Mouse (Mus musculus): ENCODE data around the gene Shpk. TPM values are rescaled to one million over a fixed set of nuclear protein-coding genes. Genes with fewer than 3 reads are reported as not detected.

Shpk gene
- polyA plus RNA-seq, 1 experiment: 1.3 TPM

DNA sequence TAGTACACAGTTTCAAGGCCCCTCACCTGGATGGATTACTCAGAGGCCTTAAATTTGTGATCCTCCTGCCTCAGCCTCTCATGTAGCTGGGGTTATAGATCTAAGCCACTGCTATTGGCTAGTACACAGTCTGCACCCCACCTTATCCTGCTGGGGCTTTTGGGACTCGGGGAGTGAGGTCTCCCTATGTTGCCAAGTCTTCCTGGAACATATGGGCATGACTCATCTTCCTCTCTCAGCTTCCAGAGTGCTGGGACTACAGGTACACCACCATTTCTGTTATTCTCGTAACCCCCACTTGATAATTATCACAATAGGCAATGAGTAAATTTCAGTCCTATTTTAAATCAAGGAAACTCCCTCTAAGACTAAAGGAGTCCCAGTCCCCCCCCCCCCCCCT lies 4.8 kb upstream of the Shpk start:
- Histone ChIP-seq H3K27me3 (ENCODE audit: control insufficient read depth, insufficient read depth, insufficient read length) (no peaks in the 10 kb centered on the region), H3K36me3 (ENCODE audit: control insufficient read depth, insufficient read depth) (peaks cover 8% of the 10 kb centered on the region), H3K4me3 (no peak overlapping the region), H3ac (ENCODE audit: control insufficient read depth, insufficient read length) (no peak overlapping the region), H3K79me2 (ENCODE audit: control insufficient read depth, insufficient read depth) (no peaks in the 10 kb centered on the region), H3K4me2 (ENCODE audit: low read depth) (no peak overlapping the region)
- no peak for TF ChIP-seq MAX (IDR thresholded peaks at IDR 0.05; ENCODE audit: low read depth)
- no peak for TF ChIP-seq CEBPB (IDR thresholded peaks at IDR 0.05; ENCODE audit: insufficient read depth, poor library complexity, severe bottlenecking)
- TF ChIP-seq REST (IDR thresholded peaks at IDR 0.05; ENCODE audit: insufficient read depth, insufficient read length): no peak
- no peak for TF ChIP-seq MYOD1 (IDR thresholded peaks at IDR 0.05; ENCODE audit: control insufficient read depth in 1 of 3, insufficient read length in 2 of 3, low read depth in 2 of 3)
- TF ChIP-seq TCF3 (IDR thresholded peaks at IDR 0.05; ENCODE audit: insufficient read length, low read depth): no peak
- no peak for TF ChIP-seq POLR2AphosphoS2 (IDR thresholded peaks at IDR 0.05; ENCODE audit: insufficient read length, low read depth)
- no peak for TF ChIP-seq USF1 (IDR thresholded peaks at IDR 0.05; ENCODE audit: low read depth)
- no peak for TF ChIP-seq MYOG (IDR thresholded peaks at IDR 0.05; ENCODE audit: control insufficient read depth in 1 of 3, insufficient read depth in 1 of 3, insufficient read length in 2 of 3, low read depth in 2 of 3)
- TF ChIP-seq TCF12 (IDR thresholded peaks at IDR 0.05; ENCODE audit: insufficient read depth, poor library complexity, severe bottlenecking): no peak
- no peak for TF ChIP-seq SRF (IDR thresholded peaks at IDR 0.05; ENCODE audit: control insufficient read depth, insufficient read length, low read depth)
- no peak for TF ChIP-seq POLR2A (IDR thresholded peaks at IDR 0.05; ENCODE audit: insufficient read length, low read depth)
- TF ChIP-seq E2F4 (IDR thresholded peaks at IDR 0.05; ENCODE audit: insufficient read depth): no peak

DNA sequence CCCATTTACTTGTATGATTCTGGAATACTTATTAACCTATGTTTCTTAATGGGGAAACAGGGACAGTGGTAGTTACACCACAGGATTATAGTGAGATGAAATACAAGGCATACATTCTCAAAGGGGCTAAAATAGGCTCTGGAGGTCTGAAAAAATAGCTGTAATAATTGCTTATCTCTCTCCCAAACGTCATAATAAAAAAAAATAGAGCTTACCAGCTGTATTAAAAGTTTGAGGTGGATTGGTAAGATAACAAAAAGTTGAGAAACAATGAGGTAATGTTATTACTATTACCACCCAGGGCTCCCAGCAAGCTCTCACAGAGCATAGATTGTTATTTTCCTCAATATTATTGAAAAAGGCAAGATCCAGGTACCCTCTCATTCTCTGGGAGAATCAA lies 1.1 kb upstream of the Shpk start:
- no peaks in the 10 kb centered on the region for H3K79me2 ChIP-seq (ENCODE audit: control insufficient read depth, insufficient read depth)
- H3K36me3 ChIP-seq (ENCODE audit: control insufficient read depth, insufficient read depth): no peaks in the 10 kb centered on the region
- H3K4me3 ChIP-seq: peak overlapping the region; percentile 58
- TF ChIP-seq USF1 (IDR thresholded peaks at IDR 0.05; ENCODE audit: low read depth) (no peak), TCF12 (IDR thresholded peaks at IDR 0.05; ENCODE audit: insufficient read depth, poor library complexity, severe bottlenecking) (no peak), POLR2A (IDR thresholded peaks at IDR 0.05; ENCODE audit: insufficient read length, low read depth) (no peak), MYOG (IDR thresholded peaks at IDR 0.05; ENCODE audit: control insufficient read depth in 1 of 3, insufficient read depth in 1 of 3, insufficient read length in 2 of 3, low read depth in 2 of 3) (no peak), POLR2AphosphoS2 (IDR thresholded peaks at IDR 0.05; ENCODE audit: insufficient read length, low read depth) (no peak)
- H3K4me2 ChIP-seq (ENCODE audit: low read depth): peak overlapping the region; percentile 95
- no peaks in the 10 kb centered on the region for H3K27me3 ChIP-seq (ENCODE audit: control insufficient read depth, insufficient read depth, insufficient read length)
- peak overlapping the region; percentile 10 for H3ac ChIP-seq (ENCODE audit: control insufficient read depth, insufficient read length)

DNA sequence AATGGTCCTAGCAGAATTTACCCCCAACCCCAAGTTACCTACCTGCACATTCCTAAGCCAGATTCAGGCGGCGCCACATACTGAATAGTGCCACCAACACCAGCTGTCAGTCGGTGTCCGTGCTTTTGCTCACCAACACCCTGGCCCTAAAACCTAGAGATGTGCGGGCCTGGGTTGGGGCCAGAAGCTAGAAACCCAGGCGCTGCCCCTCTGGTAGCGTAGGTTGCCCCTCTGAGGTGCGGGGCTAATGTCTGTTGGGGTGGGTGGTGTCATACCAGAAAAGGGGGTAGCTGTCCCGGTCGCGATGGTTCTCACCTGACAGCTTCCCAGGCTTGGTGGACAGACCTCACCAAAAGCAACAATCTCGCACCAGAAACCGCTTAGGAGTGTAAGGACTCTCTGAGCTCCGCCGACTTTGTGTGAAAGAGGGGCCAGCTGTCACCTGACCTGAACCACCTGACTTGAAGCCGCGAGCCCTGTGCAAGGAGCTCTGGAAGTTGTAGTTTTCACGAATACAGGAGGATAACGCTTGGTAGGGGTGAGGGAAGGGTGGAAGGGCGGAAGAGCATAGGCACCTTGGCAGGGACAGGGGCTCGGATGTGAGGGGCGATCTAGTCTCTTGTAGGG lies 544 bp upstream of the Shpk start, which contains the start of gene Ctns:
Gene Ctns, minus strand, starts transcription at position 440 of the 627 bp plus-strand sequence.
- H3K4me3 ChIP-seq: peak within 1 kb of the TSS; percentile 58
- H3K79me2 ChIP-seq (ENCODE audit: control insufficient read depth, insufficient read depth): no peaks in the 10 kb centered on the region
- H3K4me2 ChIP-seq (ENCODE audit: low read depth): peak within 1 kb of the TSS; percentile 95
- H3K27me3 ChIP-seq (ENCODE audit: control insufficient read depth, insufficient read depth, insufficient read length): no peaks in the 10 kb centered on the region
- H3K36me3 ChIP-seq (ENCODE audit: control insufficient read depth, insufficient read depth): no peaks in the 10 kb centered on the region
- peak within 1 kb of the TSS; percentile 10 for H3ac ChIP-seq (ENCODE audit: control insufficient read depth, insufficient read length)
- TF ChIP-seq TCF12 (IDR thresholded peaks at IDR 0.05; ENCODE audit: insufficient read depth, poor library complexity, severe bottlenecking) (no peak), MYOG (IDR thresholded peaks at IDR 0.05; ENCODE audit: control insufficient read depth in 1 of 3, insufficient read depth in 1 of 3, insufficient read length in 2 of 3, low read depth in 2 of 3) (no peak), MYOD1 (IDR thresholded peaks at IDR 0.05; ENCODE audit: control insufficient read depth in 1 of 3, insufficient read length in 2 of 3, low read depth in 2 of 3) (peak in 1 of 3 experiments; percentile 7), USF1 (IDR thresholded peaks at IDR 0.05; ENCODE audit: low read depth) (peak; percentile 98), TCF3 (IDR thresholded peaks at IDR 0.05; ENCODE audit: insufficient read length, low read depth) (no peak), MAX (IDR thresholded peaks at IDR 0.05; ENCODE audit: low read depth) (no peak), POLR2A (IDR thresholded peaks at IDR 0.05; ENCODE audit: insufficient read length, low read depth) (peak; percentile 44)

DNA sequence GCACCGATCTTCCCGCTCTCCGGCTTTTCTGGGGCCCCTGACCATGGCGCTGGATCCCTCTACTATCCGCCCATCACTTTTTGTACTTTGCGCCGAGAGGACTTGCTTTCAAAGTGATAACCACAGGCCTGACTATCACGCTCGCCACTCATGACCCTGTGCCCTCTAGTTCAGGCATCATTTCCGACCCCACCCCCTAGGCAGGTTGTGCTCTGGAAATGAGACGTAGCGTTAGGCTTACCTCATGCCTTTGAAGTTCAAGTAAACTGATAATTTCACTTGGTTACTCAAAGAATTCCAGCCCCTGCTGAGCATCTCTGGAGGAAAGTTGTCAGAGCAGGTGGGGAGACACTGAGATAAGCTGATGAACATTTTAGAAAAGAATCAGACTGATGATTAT lies 619 bp downstream of the Shpk start:
- no peaks in the 10 kb centered on the region for H3K36me3 ChIP-seq (ENCODE audit: control insufficient read depth, insufficient read depth)
- TF ChIP-seq MYOG (IDR thresholded peaks at IDR 0.05; ENCODE audit: control insufficient read depth in 1 of 3, insufficient read depth in 1 of 3, insufficient read length in 2 of 3, low read depth in 2 of 3) (no peak), TCF3 (IDR thresholded peaks at IDR 0.05; ENCODE audit: insufficient read length, low read depth) (no peak), MYOD1 (IDR thresholded peaks at IDR 0.05; ENCODE audit: control insufficient read depth in 1 of 3, insufficient read length in 2 of 3, low read depth in 2 of 3) (no peak), TCF12 (IDR thresholded peaks at IDR 0.05; ENCODE audit: insufficient read depth, poor library complexity, severe bottlenecking) (no peak), USF1 (IDR thresholded peaks at IDR 0.05; ENCODE audit: low read depth) (no peak), CEBPB (IDR thresholded peaks at IDR 0.05; ENCODE audit: insufficient read depth, poor library complexity, severe bottlenecking) (no peak), REST (IDR thresholded peaks at IDR 0.05; ENCODE audit: insufficient read depth, insufficient read length) (no peak), POLR2AphosphoS2 (IDR thresholded peaks at IDR 0.05; ENCODE audit: insufficient read length, low read depth) (no peak), E2F4 (IDR thresholded peaks at IDR 0.05; ENCODE audit: insufficient read depth) (no peak), MAX (IDR thresholded peaks at IDR 0.05; ENCODE audit: low read depth) (no peak), SRF (IDR thresholded peaks at IDR 0.05; ENCODE audit: control insufficient read depth, insufficient read length, low read depth) (no peak), POLR2A (IDR thresholded peaks at IDR 0.05; ENCODE audit: insufficient read length, low read depth) (no peak)

DNA sequence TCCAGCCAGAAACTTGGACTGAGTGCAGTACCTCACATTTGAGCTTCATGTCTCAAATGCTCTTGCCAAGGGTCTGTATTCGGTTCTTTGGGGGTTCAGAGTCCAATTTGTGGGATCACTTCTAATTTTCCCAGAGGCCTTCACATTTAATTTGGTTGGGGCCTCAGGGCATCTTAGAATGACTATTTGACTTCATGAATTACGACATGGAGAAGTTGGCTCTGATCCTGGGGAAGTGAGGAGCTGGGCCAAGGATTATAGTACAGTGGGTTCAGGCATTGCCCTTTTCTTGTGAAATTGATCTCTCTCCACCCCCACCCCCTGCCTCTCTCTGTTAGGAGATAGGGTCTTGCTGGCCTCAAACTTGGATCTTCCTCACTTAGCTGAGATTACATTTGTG lies 1.8 kb downstream of the Shpk start:
- no peaks in the 10 kb centered on the region for H3K36me3 ChIP-seq (ENCODE audit: control insufficient read depth, insufficient read depth)
- no peak overlapping the region for H3K4me3 ChIP-seq
- TF ChIP-seq REST (IDR thresholded peaks at IDR 0.05; ENCODE audit: insufficient read depth, insufficient read length): no peak
- no peak for TF ChIP-seq POLR2AphosphoS2 (IDR thresholded peaks at IDR 0.05; ENCODE audit: insufficient read length, low read depth)
- TF ChIP-seq E2F4 (IDR thresholded peaks at IDR 0.05; ENCODE audit: insufficient read depth): no peak
- TF ChIP-seq USF1 (IDR thresholded peaks at IDR 0.05; ENCODE audit: low read depth): no peak
- no peak for TF ChIP-seq SRF (IDR thresholded peaks at IDR 0.05; ENCODE audit: control insufficient read depth, insufficient read length, low read depth)
- TF ChIP-seq CEBPB (IDR thresholded peaks at IDR 0.05; ENCODE audit: insufficient read depth, poor library complexity, severe bottlenecking): no peak
- no peak for TF ChIP-seq MYOG (IDR thresholded peaks at IDR 0.05; ENCODE audit: control insufficient read depth in 1 of 3, insufficient read depth in 1 of 3, insufficient read length in 2 of 3, low read depth in 2 of 3)
- TF ChIP-seq POLR2A (IDR thresholded peaks at IDR 0.05; ENCODE audit: insufficient read length, low read depth): no peak
- TF ChIP-seq MYOD1 (IDR thresholded peaks at IDR 0.05; ENCODE audit: control insufficient read depth in 1 of 3, insufficient read length in 2 of 3, low read depth in 2 of 3): no peak
- no peak for TF ChIP-seq TCF3 (IDR thresholded peaks at IDR 0.05; ENCODE audit: insufficient read length, low read depth)
- no peak for TF ChIP-seq MAX (IDR thresholded peaks at IDR 0.05; ENCODE audit: low read depth)
- TF ChIP-seq TCF12 (IDR thresholded peaks at IDR 0.05; ENCODE audit: insufficient read depth, poor library complexity, severe bottlenecking): no peak

More for the DNA sequence above, 619 bp downstream of the Shpk start:
- H3ac ChIP-seq (ENCODE audit: control insufficient read depth, insufficient read length): peak overlapping the region; percentile 10
- H3K27me3 ChIP-seq (ENCODE audit: control insufficient read depth, insufficient read depth, insufficient read length): no peaks in the 10 kb centered on the region
- peak overlapping the region; percentile 86 for H3K4me2 ChIP-seq (ENCODE audit: low read depth)
- no peaks in the 10 kb centered on the region for H3K79me2 ChIP-seq (ENCODE audit: control insufficient read depth, insufficient read depth)
- H3K4me3 ChIP-seq: peak overlapping the region; percentile 58

More for the DNA sequence above, 1.8 kb downstream of the Shpk start:
- Histone ChIP-seq H3K4me2 (ENCODE audit: low read depth) (no peak overlapping the region), H3ac (ENCODE audit: control insufficient read depth, insufficient read length) (no peak overlapping the region), H3K79me2 (ENCODE audit: control insufficient read depth, insufficient read depth) (no peaks in the 10 kb centered on the region), H3K27me3 (ENCODE audit: control insufficient read depth, insufficient read depth, insufficient read length) (no peaks in the 10 kb centered on the region)
